Mouse (Mus musculus): ENCODE data around the gene Mog. TPM values are rescaled to one million over a fixed set of nuclear protein-coding genes. Genes with fewer than 3 reads are reported as not detected.
"Not testable (repeated sequence)": the region's sequence is repeated elsewhere in the genome, so short reads cannot be mapped to it uniquely, and the experiment has no call there.

The Mog gene
- polyA plus RNA-seq, 1 experiment from 2014 or later, result not detected

GRCm38 (mm10) chr17:36992336-36993104 lies 30.7 kb downstream of the Mog start:
- WGBS, result 53% methylated on average over 3 of the region's 3 CpGs
- Histone ChIP-seq H3K4me3 (no peak overlapping the region), H3K27me3 (peaks cover 19% of the 10 kb centered on the region), H3K36me3 (no peaks in the 10 kb centered on the region), H3K4me1 (replicated peaks) (peaks cover 8% of the 10 kb centered on the region; the same call in 1 of the 2 replicates), H3K4me2 (no peak overlapping the region), H3K9me3 (replicated peaks) (no peaks in the 10 kb centered on the region), H3K9ac (no peak overlapping the region), H3K27ac (no peak overlapping the region)
- no peak for ATAC-seq (replicated peaks; ENCODE audit: insufficient number of reproducible peaks, insufficient read depth, low FRiP score, low read depth)

GRCm38 (mm10) chr17:36990630-36991029 lies 32.6 kb downstream of the Mog start:
- H3K4me2 ChIP-seq; H3K9ac ChIP-seq; H3K4me3 ChIP-seq; H3K27ac ChIP-seq; H3K36me3 ChIP-seq; H3K4me1 ChIP-seq (replicated peaks); H3K9me3 ChIP-seq (replicated peaks); ATAC-seq (replicated peaks; ENCODE audit: insufficient number of reproducible peaks, insufficient read depth, low FRiP score, low read depth): not testable (repeated sequence)
- H3K27me3 ChIP-seq, result peaks cover 23% of the 10 kb centered on the region
- 95% methylated on average over 6 of the region's 6 CpGs for WGBS

GRCm38 (mm10) chr17:36989437-36989836 lies 33.8 kb downstream of the Mog start, which contains the start of gene H2-M5:
Gene H2-M5 (minus strand): TSS chr17:36989537.
- ATAC-seq (replicated peaks; ENCODE audit: insufficient number of reproducible peaks, insufficient read depth, low FRiP score, low read depth), result no peak
- Histone ChIP-seq H3K27me3 (peaks cover 23% of the 10 kb centered on the region), H3K9ac (no peak within 1 kb of the TSS), H3K9me3 (replicated peaks) (no peaks in the 10 kb centered on the region), H3K4me3 (peak within 1 kb of the TSS; percentile 28), H3K36me3 (no peaks in the 10 kb centered on the region), H3K4me2 (peak within 1 kb of the TSS; percentile 58), H3K27ac (no peak within 1 kb of the TSS), H3K4me1 (replicated peaks) (peaks cover 8% of the 10 kb centered on the region; the same call in 1 of the 2 replicates)
- 26% methylated on average over 5 of the region's 5 CpGs for WGBS

GRCm38 (mm10) chr17:36988475-36988874 lies 34.7 kb downstream of the Mog start:
- Histone ChIP-seq H3K27ac (no peak overlapping the region), H3K4me3 (peak overlapping the region; percentile 28), H3K9ac (no peak overlapping the region), H3K27me3 (peaks cover 23% of the 10 kb centered on the region), H3K4me2 (peak overlapping the region; percentile 58), H3K9me3 (replicated peaks) (no peaks in the 10 kb centered on the region), H3K36me3 (no peaks in the 10 kb centered on the region), H3K4me1 (replicated peaks) (peaks cover 8% of the 10 kb centered on the region; the same call in 1 of the 2 replicates)
- ATAC-seq (replicated peaks; ENCODE audit: insufficient number of reproducible peaks, insufficient read depth, low FRiP score, low read depth), result no peak
- 7% methylated on average over 24 of the region's 24 CpGs for WGBS

GRCm38 (mm10) chr17:36982253-36983155 lies 40.7 kb downstream of the Mog start:
- no peaks in the 10 kb centered on the region for H3K9me3 ChIP-seq (replicated peaks)
- H3K9ac ChIP-seq, result no peak overlapping the region
- H3K4me3 ChIP-seq, result no peak overlapping the region
- peaks cover 13% of the 10 kb centered on the region for H3K4me1 ChIP-seq (replicated peaks)
- H3K36me3 ChIP-seq, result no peaks in the 10 kb centered on the region
- H3K27ac ChIP-seq, result no peak overlapping the region
- ATAC-seq (replicated peaks; ENCODE audit: insufficient number of reproducible peaks, insufficient read depth, low FRiP score, low read depth), result no peak
- WGBS, result 45% methylated on average over 5 of the region's 5 CpGs
- peak overlapping the region; percentile 67; the same call in 1 of the 2 replicates for H3K4me2 ChIP-seq
- H3K27me3 ChIP-seq, result peaks cover 3% of the 10 kb centered on the region

- H3K36me3 ChIP-seq, result no peaks in the 10 kb centered on the region
- no peak overlapping the region for H3K27ac ChIP-seq
- ATAC-seq (replicated peaks; ENCODE audit: insufficient number of reproducible peaks, insufficient read depth, low FRiP score, low read depth), result no peak
- H3K4me3 ChIP-seq, result peak overlapping the region; percentile 40
- no peaks in the 10 kb centered on the region for H3K9me3 ChIP-seq (replicated peaks)
- H3K27me3 ChIP-seq, result no peaks in the 10 kb centered on the region; the same call in 1 of the 2 replicates
- H3K4me2 ChIP-seq, result peak overlapping the region; percentile 67
- H3K9ac ChIP-seq, result no peak overlapping the region
- H3K4me1 ChIP-seq (replicated peaks), result peaks cover 13% of the 10 kb centered on the region
- WGBS, result 11% methylated on average over 4 of the region's 4 CpGs
These were observed 41.4 kb downstream of the Mog start for GRCm38 (mm10) chr17:36981845-36982244.

GRCm38 (mm10) chr17:36981221-36981813 lies 41.9 kb downstream of the Mog start, which contains the start of gene 2410137M14Rik:
Gene 2410137M14Rik (minus strand): TSS chr17:36981237.
- WGBS, result 6% methylated on average over 18 of the region's 18 CpGs
- Histone ChIP-seq H3K27ac (no peak within 1 kb of the TSS), H3K4me2 (peak within 1 kb of the TSS; percentile 67), H3K36me3 (no peaks in the 10 kb centered on the region), H3K27me3 (no peaks in the 10 kb centered on the region; the same call in 1 of the 2 replicates), H3K9ac (peak within 1 kb of the TSS; percentile 26; the same call in 1 of the 2 replicates), H3K4me1 (replicated peaks) (peaks cover 13% of the 10 kb centered on the region), H3K4me3 (peak within 1 kb of the TSS; percentile 40), H3K9me3 (replicated peaks) (no peaks in the 10 kb centered on the region)
- 0 out of 2 replicates have a peak, but pooled peaks have one; percentile 39 for ATAC-seq (replicated peaks; ENCODE audit: insufficient number of reproducible peaks, insufficient read depth, low FRiP score, low read depth)

GRCm38 (mm10) chr17:36973271-36973787 lies 49.9 kb downstream of the Mog start:
- Histone ChIP-seq H3K9ac (no peak overlapping the region), H3K9me3 (replicated peaks) (no peaks in the 10 kb centered on the region), H3K27me3 (no peaks in the 10 kb centered on the region), H3K27ac (no peak overlapping the region), H3K4me2 (no peak overlapping the region), H3K36me3 (no peaks in the 10 kb centered on the region), H3K4me1 (replicated peaks) (no peaks in the 10 kb centered on the region), H3K4me3 (no peak overlapping the region)
- 74% methylated on average over 8 of the region's 8 CpGs for WGBS
- ATAC-seq (replicated peaks; ENCODE audit: insufficient number of reproducible peaks, insufficient read depth, low FRiP score, low read depth), result no peak

GRCm38 (mm10) chr17:36972791-36973190 lies 50.4 kb downstream of the Mog start:
- H3K9ac ChIP-seq, result no peak overlapping the region
- no peaks in the 10 kb centered on the region for H3K4me1 ChIP-seq (replicated peaks)
- no peak overlapping the region for H3K27ac ChIP-seq
- no peak for ATAC-seq (replicated peaks; ENCODE audit: insufficient number of reproducible peaks, insufficient read depth, low FRiP score, low read depth)
- WGBS, result 77% methylated on average over 3 of the region's 3 CpGs
- no peaks in the 10 kb centered on the region for H3K9me3 ChIP-seq (replicated peaks)
- no peaks in the 10 kb centered on the region for H3K27me3 ChIP-seq
- H3K36me3 ChIP-seq, result no peaks in the 10 kb centered on the region
- no peak overlapping the region for H3K4me2 ChIP-seq
- no peak overlapping the region for H3K4me3 ChIP-seq

- H3K4me3 ChIP-seq, result no peak overlapping the region
- H3K9me3 ChIP-seq (replicated peaks), result no peaks in the 10 kb centered on the region
- ATAC-seq (replicated peaks; ENCODE audit: insufficient number of reproducible peaks, insufficient read depth, low FRiP score, low read depth), result peak; percentile 20; the same call in 1 of the 2 replicates
- no peak overlapping the region for H3K9ac ChIP-seq
- WGBS, result 81% methylated on average over 6 of the region's 6 CpGs
- no peaks in the 10 kb centered on the region for H3K36me3 ChIP-seq
- H3K27me3 ChIP-seq, result no peaks in the 10 kb centered on the region
- H3K27ac ChIP-seq, result no peak overlapping the region
- H3K4me1 ChIP-seq (replicated peaks), result no peaks in the 10 kb centered on the region
- H3K4me2 ChIP-seq, result no peak overlapping the region
These were observed 51.9 kb downstream of the Mog start for GRCm38 (mm10) chr17:36971172-36971850.
